Mouse (Mus musculus): ENCODE data around the gene Ofcc1.

Gene Ofcc1

GRCm38 (mm10) chr13:40243821-40244220 is 117.4 kb downstream of the Ofcc1 start:
- DNase-seq (ENCODE audit: low spot score in 2 of 2), result no peak

- DNase-seq (ENCODE audit: low spot score in 2 of 2), result no peak
Observed at GRCm38 (mm10) chr13:40236356-40236755, 124.9 kb downstream of the Ofcc1 start.

GRCm38 (mm10) chr13:40208314-40208713 is 152.9 kb downstream of the Ofcc1 start:
- no peak for DNase-seq (ENCODE audit: low spot score in 2 of 2)

- no peak for DNase-seq (ENCODE audit: low spot score in 2 of 2)
Observed at GRCm38 (mm10) chr13:40181786-40182185, 179.5 kb downstream of the Ofcc1 start.

- no peak for DNase-seq (ENCODE audit: low spot score in 2 of 2)
Observed at GRCm38 (mm10) chr13:40171775-40172174, 189.5 kb downstream of the Ofcc1 start.

GRCm38 (mm10) chr13:40167871-40168270 is 193.4 kb downstream of the Ofcc1 start:
- no peak for DNase-seq (ENCODE audit: low spot score in 2 of 2)

GRCm38 (mm10) chr13:40155466-40155865 is 205.8 kb downstream of the Ofcc1 start:
- DNase-seq (ENCODE audit: low spot score in 2 of 2), result no peak

GRCm38 (mm10) chr13:40139906-40140305 is 221.3 kb downstream of the Ofcc1 start:
- DNase-seq (ENCODE audit: low spot score in 2 of 2), result no peak

- no peak for DNase-seq (ENCODE audit: low spot score in 2 of 2)
Observed at GRCm38 (mm10) chr13:40136096-40136495, 225.2 kb downstream of the Ofcc1 start.

GRCm38 (mm10) chr13:40135670-40136069 is 225.6 kb downstream of the Ofcc1 start:
- DNase-seq (ENCODE audit: low spot score in 2 of 2), result no peak

GRCm38 (mm10) chr13:40123868-40124267 is 237.4 kb downstream of the Ofcc1 start:
- no peak for DNase-seq (ENCODE audit: low spot score in 2 of 2)

GRCm38 (mm10) chr13:40112336-40112735 is 248.9 kb downstream of the Ofcc1 start:
- DNase-seq (ENCODE audit: low spot score in 2 of 2), result no peak

GRCm38 (mm10) chr13:40076236-40076635 is 285.0 kb downstream of the Ofcc1 start:
- DNase-seq (ENCODE audit: low spot score in 2 of 2), result no peak

- DNase-seq (ENCODE audit: low spot score in 2 of 2), result peak in 1 of 2 experiments; percentile 30
Observed at GRCm38 (mm10) chr13:40074850-40075416, 286.3 kb downstream of the Ofcc1 start.

GRCm38 (mm10) chr13:40070004-40070403 is 291.2 kb downstream of the Ofcc1 start:
- no peak for DNase-seq (ENCODE audit: low spot score in 2 of 2)

- no peak for DNase-seq (ENCODE audit: low spot score in 2 of 2)
Observed at GRCm38 (mm10) chr13:40061281-40061680, 300.0 kb downstream of the Ofcc1 start.

GRCm38 (mm10) chr13:40037881-40038280 is 323.4 kb downstream of the Ofcc1 start:
- no peak for DNase-seq (ENCODE audit: low spot score in 2 of 2)

GRCm38 (mm10) chr13:40036981-40037765 is 324.1 kb downstream of the Ofcc1 start:
- DNase-seq (ENCODE audit: low spot score in 2 of 2), result peak; percentile 24 to 30

- DNase-seq (ENCODE audit: low spot score in 2 of 2), result no peak
Observed at GRCm38 (mm10) chr13:40029426-40029825, 331.8 kb downstream of the Ofcc1 start.

GRCm38 (mm10) chr13:40028827-40029226 is 332.4 kb downstream of the Ofcc1 start:
- DNase-seq (ENCODE audit: low spot score in 2 of 2), result no peak

- no peak for DNase-seq (ENCODE audit: low spot score in 2 of 2)
Observed at GRCm38 (mm10) chr13:40025816-40026215, 335.4 kb downstream of the Ofcc1 start.

GRCm38 (mm10) chr13:40023201-40023777 is 338.0 kb downstream of the Ofcc1 start:
- no peak for DNase-seq (ENCODE audit: low spot score in 2 of 2)

- DNase-seq (ENCODE audit: low spot score in 2 of 2), result no peak
Observed at GRCm38 (mm10) chr13:40022609-40023008, 338.6 kb downstream of the Ofcc1 start.
